Mouse (Mus musculus) adrenal gland, adult 8-10 months (tissue): ENCODE measurements around the gene Prpsap1. TPM values are rescaled to one million over a fixed set of nuclear protein-coding genes. Genes with fewer than 3 reads are reported as not detected.
"Not testable (repeated sequence)": the region's sequence is repeated elsewhere in the genome, so short reads cannot be mapped to it uniquely, and the experiment has no call there.

Experiments used
- DNase-seq: peaks from one replicate; pipeline ENCODE4 v3.0.0; 2022
- total RNA-seq, 4 experiments: library from RNA; stranded (reverse); gene quantifications; 2 replicates each; pipeline ENCODE4 v1.2.4; 2022

Gene Prpsap1
- total RNA-seq, 4 experiments from 2014 or later: 104 to 122 (median 111) TPM

- DNase-seq: no peak
These were observed 64.8 kb downstream of the Prpsap1 start for GRCm38 (mm10) chr11:116428872-116429859.

GRCm38 (mm10) chr11:116426852-116427575 is 67.0 kb downstream of the Prpsap1 start:
- DNase-seq: no peak

DNA sequence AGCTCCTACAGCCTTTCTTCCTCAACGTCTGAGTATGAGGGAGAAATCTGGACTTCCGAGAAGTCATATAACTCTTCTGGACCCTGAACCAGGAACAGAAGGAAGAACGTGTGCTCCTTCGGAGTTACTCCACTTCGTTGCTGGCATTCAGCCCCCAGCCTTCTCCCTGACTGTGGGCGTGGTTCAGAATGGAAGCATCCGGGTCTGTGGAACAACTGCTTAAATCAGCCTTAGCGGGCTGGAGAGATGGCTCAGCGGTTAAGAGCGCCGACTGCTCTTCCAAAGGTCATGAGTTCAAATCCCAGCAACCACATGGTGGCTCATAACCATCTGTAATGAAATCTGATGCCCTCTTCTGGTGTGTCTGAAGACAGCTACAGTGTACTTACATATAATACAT is 67.7 kb downstream of the Prpsap1 start:
- DNase-seq: not testable (repeated sequence)

- no peak for DNase-seq
These were observed 69.2 kb downstream of the Prpsap1 start for GRCm38 (mm10) chr11:116424621-116425407.

- DNase-seq: no peak
These were observed 70.0 kb downstream of the Prpsap1 start for GRCm38 (mm10) chr11:116423782-116424620.

DNA sequence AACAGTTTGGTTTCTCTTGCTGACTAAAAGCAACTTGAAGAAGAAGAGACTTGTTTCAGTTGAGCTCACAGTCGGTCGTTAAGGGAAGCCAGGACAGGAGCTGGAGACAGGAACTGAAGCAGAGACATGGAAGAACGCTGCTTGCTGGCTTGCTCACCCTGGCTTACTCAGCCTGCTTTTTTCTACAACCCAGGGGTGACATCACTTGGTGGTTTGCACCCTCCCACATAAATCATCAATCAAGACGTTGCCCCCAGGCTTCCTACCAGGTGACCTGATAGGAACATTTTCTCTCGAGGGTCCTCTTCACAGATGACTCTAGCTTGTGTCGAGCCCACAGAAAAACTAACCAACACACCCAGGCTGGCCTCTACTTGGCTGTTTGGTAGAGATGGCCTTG is 70.8 kb downstream of the Prpsap1 start:
- DNase-seq: no peak

DNA sequence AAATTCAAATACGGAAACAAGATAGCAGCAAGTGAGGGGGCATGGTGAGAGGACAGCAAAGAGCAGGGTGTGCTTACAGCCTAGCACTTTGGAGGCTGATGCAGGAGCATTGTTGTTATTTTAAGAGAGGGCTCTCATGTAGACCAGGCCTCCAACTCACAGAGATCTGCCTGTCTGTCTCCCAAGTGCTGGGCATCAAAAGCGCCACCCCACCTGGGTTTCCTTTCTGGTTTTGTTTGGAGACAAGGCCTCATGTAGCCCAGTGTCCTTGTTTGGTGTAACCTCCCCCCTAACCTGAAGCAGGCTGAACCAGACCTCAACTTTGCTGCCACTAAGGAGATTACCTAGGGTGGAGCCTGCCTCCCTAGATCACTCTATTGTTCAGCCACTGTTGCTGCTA is 71.4 kb downstream of the Prpsap1 start:
- no peak for DNase-seq

DNA sequence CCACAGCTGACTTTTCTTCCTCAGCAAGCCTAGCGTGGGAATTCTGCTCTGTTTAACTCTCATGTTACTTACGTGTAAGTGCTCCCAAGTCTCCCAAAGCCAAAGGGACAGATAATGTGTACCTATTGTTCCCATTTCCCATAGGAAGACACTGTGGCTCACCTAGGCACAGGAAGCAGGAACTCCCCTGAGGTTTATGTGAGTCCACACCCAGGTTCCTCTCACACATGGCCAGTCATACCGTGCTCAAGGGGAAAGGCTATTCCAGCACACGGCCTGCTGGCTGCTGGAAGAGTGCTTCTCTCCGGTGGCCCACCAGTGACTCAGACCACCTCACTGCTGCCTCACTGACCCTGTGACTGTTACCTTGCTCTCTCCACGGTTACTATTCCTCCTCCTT is 72.9 kb downstream of the Prpsap1 start:
- DNase-seq: no peak

Other genes starting within 250 kb of the Prpsap1 start
- 10 to 100 TPM; 75.4 to 88.7 (median 83.0) TPM for gene Srp68, start 220.0 kb downstream of the Prpsap1 start, total RNA-seq
- gene Galr2, start 213.3 kb downstream of the Prpsap1 start, total RNA-seq: under 1 TPM in 3 of 4 experiments, not detected in 1; 0.12 to 0.28 (median 0.13) TPM
- gene Exoc7, start 187.0 kb downstream of the Prpsap1 start, total RNA-seq: 10 to 100 TPM; 61.0 to 83.9 (median 72.6) TPM
- under 1 TPM in 2 of 4 experiments, not detected in 2; 0.09 to 0.21 TPM for gene Foxj1, start 158.8 kb downstream of the Prpsap1 start, total RNA-seq
- gene Rnf157, start 81.2 kb downstream of the Prpsap1 start, total RNA-seq: 10 to 100 TPM in 2 of 4 experiments, 1 to 10 TPM in 2; 4.8 to 16.9 (median 9.3) TPM
- 10 to 100 TPM; 26.1 to 36.2 (median 29.8) TPM for gene Ubald2, start 60.1 kb downstream of the Prpsap1 start, total RNA-seq
- gene Qrich2, start 28.0 kb downstream of the Prpsap1 start, total RNA-seq: under 1 TPM in 1 of 4 experiments, not detected in 3; 0.11 TPM
- gene Sphk1, start 36.7 kb upstream of the Prpsap1 start, total RNA-seq: 1 to 10 TPM; 3.0 to 4.7 (median 3.5) TPM
- 10 to 100 TPM; 26.5 to 38.4 (median 33.9) TPM for gene Ube2o, start 87.2 kb upstream of the Prpsap1 start, total RNA-seq
- not detected for gene Aanat, start 92.2 kb upstream of the Prpsap1 start, total RNA-seq
- gene Rhbdf2, start 132.8 kb upstream of the Prpsap1 start, total RNA-seq: 10 to 100 TPM; 13.3 to 20.5 (median 15.0) TPM
- gene Prcd, start 159.3 kb upstream of the Prpsap1 start, total RNA-seq: 10 to 100 TPM; 16.6 to 27.2 (median 22.8) TPM
- 10 to 100 TPM; 33.4 to 64.8 (median 48.2) TPM for gene Cygb, start 160.1 kb upstream of the Prpsap1 start, total RNA-seq